Mouse (Mus musculus): ENCODE results near the gene Rps11. TPM values are rescaled to one million over a fixed set of nuclear protein-coding genes. Genes with fewer than 3 reads are reported as not detected.

Gene Rps11
- polyA plus RNA-seq, 1 experiment from 2014 or later = 1,160 TPM

DNA sequence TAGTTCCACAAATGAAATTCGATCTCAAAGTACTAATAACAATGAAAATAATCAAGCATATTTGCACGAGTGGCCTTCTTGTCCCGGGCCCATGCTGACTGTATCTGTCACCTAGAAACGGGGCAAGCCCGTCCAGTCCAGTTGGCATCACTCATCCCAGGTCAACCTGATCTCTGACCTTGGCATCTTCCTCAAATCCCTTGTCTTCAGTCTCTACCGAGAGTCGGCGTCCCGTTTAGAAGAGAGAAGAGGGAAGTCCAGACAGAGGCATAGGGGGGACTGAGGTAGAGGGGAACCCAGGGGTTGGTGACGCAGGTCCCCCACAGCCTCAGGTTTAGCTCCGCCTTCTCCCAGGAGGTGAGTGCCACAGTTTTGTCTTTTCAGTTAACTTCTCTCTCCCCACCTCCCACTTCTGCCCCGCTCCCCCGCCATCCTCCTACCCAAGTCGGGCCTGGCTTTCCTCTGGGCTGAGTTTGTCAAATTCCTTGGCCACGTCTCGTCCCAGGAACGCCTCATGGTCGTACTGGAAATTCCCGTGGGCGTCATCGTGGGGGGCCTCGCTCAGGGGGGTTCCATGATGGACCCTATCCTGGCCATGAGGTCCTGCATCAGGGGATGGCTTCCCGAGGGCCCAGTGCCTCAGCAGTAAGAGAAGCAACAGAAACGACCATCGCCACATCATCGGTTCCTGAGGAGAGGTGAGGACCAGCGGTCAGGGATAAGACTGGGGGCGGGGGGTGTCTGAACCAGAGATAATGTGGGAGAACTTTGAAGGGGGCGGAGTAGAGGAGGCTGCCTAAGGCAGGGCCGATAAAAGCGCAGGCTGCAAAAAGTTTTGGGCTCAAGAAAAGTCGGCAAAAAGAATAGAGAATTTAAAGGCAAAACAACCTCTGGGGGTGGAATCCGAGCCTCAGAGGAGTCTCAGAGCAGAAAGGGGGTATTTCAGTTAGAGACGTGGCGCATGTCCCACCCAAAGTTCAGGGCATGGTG is 32.9 kb downstream of the Rps11 start:
- peaks cover 14% of the 10 kb centered on the region; the same call in 1 of the 2 replicates for H3K27me3 ChIP-seq
- peak overlapping the region; percentile 58 for H3K9ac ChIP-seq (replicated peaks)
- H3K36me3 ChIP-seq = peaks cover 12% of the 10 kb centered on the region
- peaks cover 10% of the 10 kb centered on the region for H3K4me1 ChIP-seq
- H3K9me3 ChIP-seq = no peaks in the 10 kb centered on the region
- H3K4me2 ChIP-seq (replicated peaks) = peak overlapping the region; percentile 74
- H3K4me3 ChIP-seq = peak overlapping the region; percentile 50
- 15% methylated on average over 35 of the region's 35 CpGs for WGBS
- peak; percentile 55 for ATAC-seq (ENCODE audit: low FRiP score, low read depth)
- no peak overlapping the region for H3K27ac ChIP-seq (replicated peaks)

DNA sequence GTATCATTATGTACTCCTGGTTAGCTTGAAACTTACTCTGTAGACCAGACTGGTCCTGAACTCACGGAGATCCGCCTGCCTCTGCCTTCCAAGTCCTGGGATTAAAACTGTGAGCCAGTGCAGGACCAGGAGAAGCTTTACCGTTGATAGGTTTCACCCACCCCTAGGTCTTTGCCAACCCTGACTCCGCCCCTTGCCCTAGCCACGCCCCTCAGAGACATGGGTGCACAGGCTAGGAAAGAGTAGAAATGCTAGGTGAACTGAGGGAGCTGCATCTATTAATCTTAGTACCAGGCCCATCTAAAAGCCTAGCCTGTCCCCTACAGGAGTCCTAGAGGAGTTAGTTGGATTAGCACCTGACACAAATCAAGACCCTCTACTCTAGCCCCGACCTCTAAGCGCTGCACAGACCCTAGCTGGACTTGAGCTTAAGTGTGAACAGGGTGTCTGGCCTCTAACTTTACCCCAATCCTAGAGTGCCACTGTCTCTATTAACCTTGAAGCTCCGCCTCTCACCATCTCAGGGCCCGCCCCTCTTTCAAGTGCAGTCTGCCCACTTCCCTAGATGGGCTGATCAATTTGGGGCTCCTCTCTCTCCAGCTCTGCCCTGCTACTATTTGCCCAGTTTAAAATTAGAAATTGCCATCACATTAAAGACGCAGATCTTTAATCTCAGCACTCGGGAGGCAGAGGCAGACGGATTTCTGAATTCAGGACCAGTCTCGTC is 33.8 kb downstream of the Rps11 start:
- Histone ChIP-seq H3K4me1 (peaks cover 10% of the 10 kb centered on the region), H3K4me2 (replicated peaks) (0 out of 2 replicates have a peak overlapping the region, but pooled peaks have one; percentile 74), H3K27me3 (peaks cover 14% of the 10 kb centered on the region; the same call in 1 of the 2 replicates), H3K27ac (replicated peaks) (no peak overlapping the region), H3K9me3 (no peaks in the 10 kb centered on the region), H3K4me3 (no peak overlapping the region), H3K36me3 (peaks cover 19% of the 10 kb centered on the region), H3K9ac (replicated peaks) (no peak overlapping the region)
- WGBS = 83% methylated on average over 13 of the region's 13 CpGs
- no peak for ATAC-seq (ENCODE audit: low FRiP score, low read depth)

GRCm38 (mm10) chr7:45088597-45088996 is 35.6 kb downstream of the Rps11 start:
- no peak for ATAC-seq (ENCODE audit: low FRiP score, low read depth)

GRCm38 (mm10) chr7:45086084-45086483 is 38.2 kb downstream of the Rps11 start:
- H3K4me1 ChIP-seq = peaks cover 2% of the 10 kb centered on the region
- H3K4me3 ChIP-seq = no peak overlapping the region
- no peaks in the 10 kb centered on the region for H3K9me3 ChIP-seq
- peaks cover 35% of the 10 kb centered on the region for H3K36me3 ChIP-seq
- H3K27ac ChIP-seq (replicated peaks) = no peak overlapping the region
- H3K4me2 ChIP-seq (replicated peaks) = no peak overlapping the region
- no peak for ATAC-seq (ENCODE audit: low FRiP score, low read depth)
- H3K9ac ChIP-seq (replicated peaks) = no peak overlapping the region
- H3K27me3 ChIP-seq = 0 out of 2 replicates have a peak, but pooled peaks cover 1% of the 10 kb centered on the region
- 80% methylated on average over 4 of the region's 4 CpGs for WGBS

More at GRCm38 (mm10) chr7:45088597-45088996, 35.6 kb downstream of the Rps11 start:
- Histone ChIP-seq H3K27me3 (peaks cover 14% of the 10 kb centered on the region; the same call in 1 of the 2 replicates), H3K36me3 (peaks cover 26% of the 10 kb centered on the region), H3K9me3 (no peaks in the 10 kb centered on the region), H3K4me2 (replicated peaks) (no peak overlapping the region), H3K4me1 (peaks cover 10% of the 10 kb centered on the region), H3K4me3 (no peak overlapping the region), H3K27ac (replicated peaks) (no peak overlapping the region), H3K9ac (replicated peaks) (no peak overlapping the region)
- WGBS = 93% methylated on average over 17 of the region's 17 CpGs

DNA sequence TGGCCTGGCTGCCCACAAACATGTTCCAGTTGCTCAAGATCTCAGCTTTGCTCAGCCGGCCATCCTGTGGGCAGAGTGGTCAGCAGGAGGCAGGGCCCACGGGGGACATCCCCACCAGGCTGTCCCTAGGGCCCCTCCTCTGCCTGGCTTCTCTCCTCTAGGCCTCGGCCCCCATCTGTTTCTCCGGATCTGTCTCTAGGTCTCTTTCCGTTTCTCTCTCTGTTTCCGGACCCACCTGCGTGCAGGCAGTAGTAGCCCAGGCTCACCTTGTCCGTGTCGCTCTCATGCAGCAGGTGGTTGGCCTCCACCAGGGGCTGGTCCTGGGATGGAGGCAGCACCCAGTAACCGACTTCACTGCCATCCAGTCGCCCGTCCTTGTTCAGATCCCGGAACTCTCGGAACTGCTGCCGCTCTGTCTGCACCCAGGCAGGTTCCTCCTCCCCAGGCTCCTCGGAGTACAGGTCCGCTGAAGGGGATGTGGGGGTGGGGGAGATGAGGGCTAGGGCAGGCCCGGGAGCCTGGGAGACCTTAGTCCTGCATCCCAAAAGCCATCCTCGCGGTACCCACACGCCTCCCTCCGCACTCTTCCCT is 40.8 kb downstream of the Rps11 start:
- no peak for ATAC-seq (ENCODE audit: low FRiP score, low read depth)
- 83% methylated on average over 22 of the region's 22 CpGs for WGBS
- Histone ChIP-seq H3K4me1 (no peaks in the 10 kb centered on the region), H3K9ac (replicated peaks) (no peak overlapping the region), H3K9me3 (no peaks in the 10 kb centered on the region), H3K36me3 (peaks cover 33% of the 10 kb centered on the region), H3K4me2 (replicated peaks) (no peak overlapping the region), H3K4me3 (no peak overlapping the region), H3K27me3 (no peaks in the 10 kb centered on the region), H3K27ac (replicated peaks) (no peak overlapping the region; the same call in 1 of the 2 replicates)

- ATAC-seq (ENCODE audit: low FRiP score, low read depth) = no peak
- Histone ChIP-seq H3K4me3 (no peak overlapping the region), H3K9me3 (no peaks in the 10 kb centered on the region), H3K27me3 (no peaks in the 10 kb centered on the region), H3K9ac (replicated peaks) (no peak overlapping the region), H3K27ac (replicated peaks) (no peak overlapping the region; the same call in 1 of the 2 replicates), H3K4me1 (no peaks in the 10 kb centered on the region), H3K4me2 (replicated peaks) (no peak overlapping the region), H3K36me3 (peaks cover 34% of the 10 kb centered on the region)
- 76% methylated on average over 25 of the region's 25 CpGs for WGBS
Observed at GRCm38 (mm10) chr7:45082401-45083299, 41.6 kb downstream of the Rps11 start.

GRCm38 (mm10) chr7:45081016-45081415 is 43.2 kb downstream of the Rps11 start:
- Histone ChIP-seq H3K4me2 (replicated peaks) (no peak overlapping the region), H3K4me3 (no peak overlapping the region), H3K36me3 (peaks cover 39% of the 10 kb centered on the region), H3K9ac (replicated peaks) (no peak overlapping the region), H3K27me3 (no peaks in the 10 kb centered on the region), H3K9me3 (no peaks in the 10 kb centered on the region), H3K27ac (replicated peaks) (no peak overlapping the region), H3K4me1 (no peaks in the 10 kb centered on the region)
- 44% methylated on average over 5 of the region's 5 CpGs for WGBS
- ATAC-seq (ENCODE audit: low FRiP score, low read depth) = no peak

DNA sequence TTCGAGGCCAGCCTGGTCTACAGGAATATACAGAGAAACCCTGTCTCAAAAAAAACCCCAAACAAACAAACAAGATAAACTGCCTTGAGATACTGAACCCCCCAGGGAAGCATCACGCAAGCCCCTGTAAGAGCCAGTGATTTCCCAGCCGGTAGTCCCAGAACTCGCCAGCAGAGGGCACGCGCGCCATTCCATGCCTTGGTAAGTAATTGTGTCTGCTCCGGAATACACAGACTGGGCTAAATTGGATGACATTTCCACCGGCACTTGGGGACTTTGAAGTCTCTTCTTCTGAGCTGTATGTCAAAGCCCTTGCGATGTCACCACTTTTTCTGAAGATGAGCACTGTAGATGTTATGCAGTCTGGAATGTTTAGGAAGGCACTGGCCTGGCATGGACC is 44.4 kb downstream of the Rps11 start:
- under 1% methylated on average over 10 of the region's 10 CpGs for WGBS
- Histone ChIP-seq H3K4me2 (replicated peaks) (no peak overlapping the region), H3K9me3 (no peaks in the 10 kb centered on the region), H3K27ac (replicated peaks) (no peak overlapping the region), H3K9ac (replicated peaks) (no peak overlapping the region), H3K36me3 (peaks cover 44% of the 10 kb centered on the region), H3K4me3 (no peak overlapping the region), H3K4me1 (no peaks in the 10 kb centered on the region), H3K27me3 (no peaks in the 10 kb centered on the region)
- peak; percentile 42 for ATAC-seq (ENCODE audit: low FRiP score, low read depth)

DNA sequence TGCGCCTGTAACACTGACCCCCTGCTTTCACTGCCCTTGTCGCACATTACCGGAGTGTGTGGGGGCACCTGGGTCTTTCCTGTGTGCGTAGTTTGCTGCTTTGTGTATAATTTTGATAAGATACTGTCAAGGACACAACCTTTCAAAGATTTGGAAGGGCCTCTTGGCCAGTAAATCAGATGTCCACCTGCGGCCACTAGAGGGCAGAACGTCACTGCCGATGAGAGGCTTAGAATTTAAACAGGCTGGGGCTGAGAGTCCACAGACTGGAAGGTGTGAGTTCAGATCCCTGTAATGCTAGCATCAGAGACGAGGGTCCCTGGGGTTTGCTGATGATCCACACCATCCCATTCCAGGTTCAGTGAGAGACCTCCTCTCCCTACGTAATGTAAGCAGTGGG is 45.7 kb downstream of the Rps11 start:
- Histone ChIP-seq H3K4me2 (replicated peaks) (no peak overlapping the region), H3K36me3 (peaks cover 44% of the 10 kb centered on the region), H3K4me1 (no peaks in the 10 kb centered on the region), H3K9me3 (no peaks in the 10 kb centered on the region), H3K27me3 (no peaks in the 10 kb centered on the region), H3K9ac (replicated peaks) (no peak overlapping the region), H3K27ac (replicated peaks) (no peak overlapping the region), H3K4me3 (no peak overlapping the region)
- 0 out of 2 replicates have a peak, but pooled peaks have one; percentile 16 for ATAC-seq (ENCODE audit: low FRiP score, low read depth)
- WGBS = 40% methylated on average over 9 of the region's 9 CpGs

- ATAC-seq (ENCODE audit: low FRiP score, low read depth) = no peak
- Histone ChIP-seq H3K4me1 (no peaks in the 10 kb centered on the region), H3K27me3 (no peaks in the 10 kb centered on the region), H3K4me2 (replicated peaks) (no peak overlapping the region), H3K27ac (replicated peaks) (no peak overlapping the region), H3K9ac (replicated peaks) (no peak overlapping the region), H3K9me3 (no peaks in the 10 kb centered on the region), H3K36me3 (peaks cover 38% of the 10 kb centered on the region), H3K4me3 (no peak overlapping the region)
- whole genome bisulfite sequencing = 95% methylated on average over 2 of the region's 2 CpGs
Observed at GRCm38 (mm10) chr7:45077829-45078228, 46.4 kb downstream of the Rps11 start.

GRCm38 (mm10) chr7:45077322-45077721 is 46.9 kb downstream of the Rps11 start:
- Histone ChIP-seq H3K27ac (replicated peaks) (no peak overlapping the region), H3K36me3 (peaks cover 38% of the 10 kb centered on the region), H3K4me3 (no peak overlapping the region), H3K4me1 (no peaks in the 10 kb centered on the region), H3K27me3 (no peaks in the 10 kb centered on the region), H3K9ac (replicated peaks) (no peak overlapping the region), H3K9me3 (no peaks in the 10 kb centered on the region), H3K4me2 (replicated peaks) (no peak overlapping the region)
- WGBS = 87% methylated on average over 14 of the region's 14 CpGs
- no peak for ATAC-seq (ENCODE audit: low FRiP score, low read depth)
